Mouse (Mus musculus) G1E-ER4 (cell line): ENCODE measurements around the gene Use1. TPM values are rescaled to one million over a fixed set of nuclear protein-coding genes. Genes with fewer than 3 reads are reported as not detected.

Experiments used
- GATA1 ChIP-seq: IDR thresholded peaks from one replicate; pipeline ENCODE4 v1.8.0; 2012; ENCODE audit warnings: low read length, inconsistent platforms
- polyA plus RNA-seq: library from polyadenylated mRNA; stranded (reverse); fragments of >175 nt; gene quantifications from 2 replicates; pipeline ENCODE4 v1.2.3, GENCODE M21; 2012

Use1 gene
- polyA plus RNA-seq, 1 experiment = 183 TPM

GRCm38 (mm10) chr8:71374616-71375206 is 8.1 kb downstream of the Use1 start:
- no peak for TF ChIP-seq GATA1

GRCm38 (mm10) chr8:71375581-71376422 is 9.2 kb downstream of the Use1 start:
- TF ChIP-seq GATA1 = no peak

GRCm38 (mm10) chr8:71376423-71377030 is 9.9 kb downstream of the Use1 start:
- TF ChIP-seq GATA1 = no peak

- TF ChIP-seq GATA1 = no peak
Observed at GRCm38 (mm10) chr8:71379008-71379407, 12.4 kb downstream of the Use1 start.

GRCm38 (mm10) chr8:71379512-71380075 is 12.9 kb downstream of the Use1 start:
- TF ChIP-seq GATA1 = no peak

- no peak for TF ChIP-seq GATA1
Observed at GRCm38 (mm10) chr8:71380178-71381171, 13.8 kb downstream of the Use1 start.

GRCm38 (mm10) chr8:71381421-71381970 is 14.8 kb downstream of the Use1 start, which contains the start of gene Nr2f6:
TSS of gene Nr2f6 (minus strand) at chr8:71381960.
- no peak for TF ChIP-seq GATA1

GRCm38 (mm10) chr8:71381971-71382961 is 15.6 kb downstream of the Use1 start:
- TF ChIP-seq GATA1 = no peak

GRCm38 (mm10) chr8:71383396-71383795 is 16.7 kb downstream of the Use1 start:
- no peak for TF ChIP-seq GATA1

- no peak for TF ChIP-seq GATA1
Observed at GRCm38 (mm10) chr8:71383860-71384259, 17.2 kb downstream of the Use1 start.

GRCm38 (mm10) chr8:71385212-71385835 is 18.7 kb downstream of the Use1 start:
- no peak for TF ChIP-seq GATA1

GRCm38 (mm10) chr8:71388267-71388666 is 21.6 kb downstream of the Use1 start:
- no peak for TF ChIP-seq GATA1

GRCm38 (mm10) chr8:71391696-71392095 is 25.0 kb downstream of the Use1 start:
- no peak for TF ChIP-seq GATA1

GRCm38 (mm10) chr8:71392391-71392790 is 25.7 kb downstream of the Use1 start:
- no peak for TF ChIP-seq GATA1
